Comparison of ENCODE assay signal across 23 mouse cellular contexts in genomic region chr10:87948192-87948591, GRCm38 (mm10).
DNase-seq lines count a peak whose midpoint lies in the region; ATAC-seq and TF ChIP-seq lines count a peak whose summit lies in the region.
"Had no signal": no experiment of that assay in that cellular context is flagged by ENCODE, and none has a peak within 500 bp of the region (broad histone marks: within the 10 kb centered on the region; RNA-seq: fewer than 3 reads in every experiment).

No protein-coding gene starts in this region.

- TF ChIP-seq CTCF in thymus, adult 2 months (IDR thresholded peaks at IDR 0.05; ENCODE audit: borderline replicate concordance, control insufficient read depth, extremely low read depth, insufficient read depth, low read length, poor library complexity), result no peak

- TF ChIP-seq POLR2A in thymus, adult 2 months (IDR thresholded peaks at IDR 0.05; ENCODE audit: control insufficient read depth, extremely low read depth, insufficient read depth, low read length, poor library complexity), result no peak

- H3K4me3 ChIP-seq in embryonic facial prominence, embryonic 14.5 days (ENCODE audit: low read depth, low read length), result no peak overlapping the region
- no peak overlapping the region for H3K4me3 ChIP-seq in embryonic facial prominence, embryonic 10.5 days
- no peak overlapping the region for H3K4me3 ChIP-seq in thymus, adult 2 months (ENCODE audit: control insufficient read depth, insufficient read depth, low read length)

- 71% methylated on average over 4 of the region's 4 CpGs for WGBS in embryonic facial prominence, embryonic 14.5 days
- WGBS in embryonic facial prominence, embryonic 10.5 days, result 78% methylated on average over 4 of the region's 4 CpGs
- WGBS in thymus, adult 2 months, result 95% methylated on average over 4 of the region's 4 CpGs

- no peaks in the 10 kb centered on the region for H3K9me3 ChIP-seq in embryonic facial prominence, embryonic 14.5 days (ENCODE audit: control insufficient read depth, low read length)
- no peaks in the 10 kb centered on the region for H3K9me3 ChIP-seq in embryonic facial prominence, embryonic 10.5 days
- H3K9me3 ChIP-seq: G1E had no signal

- DNase-seq in embryonic facial prominence, embryonic 14.5 days (ENCODE audit: low spot score), result peak; percentile 35
- DNase-seq in embryonic facial prominence, embryonic 10.5 days (ENCODE audit: low spot score), result no peak
- DNase-seq in Muller cell, postnatal 12 days (ENCODE audit: inconsistent ontology term), result peak; percentile 26
- peak; percentile 87 for DNase-seq in retina, embryonic 14.5 days (ENCODE audit: low spot score)
- DNase-seq in retina, postnatal 1 day, result peak; percentile 86
- no peak for DNase-seq in thymus, adult 2 months
- DNase-seq in spleen, postnatal 14 days (ENCODE audit: low spot score in 2 of 2), result no peak
- DNase-seq: adrenal gland, adult 2 months; adrenal gland, adult 8-10 months; adrenal gland, postnatal 10 days; adrenal gland, postnatal 14 days; adrenal gland, postnatal 25 days; adrenal gland, postnatal 36 days; B cell, adult 2 months; cerebellum, adult 11 months; cerebellum, adult 11-12 months; cerebellum, adult 18-20 months; cerebellum, adult 2 months had no signal

- no peaks in the 10 kb centered on the region for H3K36me3 ChIP-seq in embryonic facial prominence, embryonic 14.5 days (ENCODE audit: control insufficient read depth, insufficient read depth, low read length)
- H3K36me3 ChIP-seq in embryonic facial prominence, embryonic 10.5 days (replicated peaks), result no peaks in the 10 kb centered on the region
- no peaks in the 10 kb centered on the region for H3K36me3 ChIP-seq in thymus, adult 2 months (ENCODE audit: control insufficient read depth, insufficient read depth, low read length)
- H3K36me3 ChIP-seq: G1E had no signal

- H3K27ac ChIP-seq in embryonic facial prominence, embryonic 14.5 days (replicated peaks; ENCODE audit: low read depth, low read length), result no peak overlapping the region
- no peak overlapping the region for H3K27ac ChIP-seq in embryonic facial prominence, embryonic 10.5 days (replicated peaks)
- no peak overlapping the region for H3K27ac ChIP-seq in thymus, adult 2 months (ENCODE audit: control insufficient read depth, insufficient read depth, low read length)

- H3K4me1 ChIP-seq in embryonic facial prominence, embryonic 14.5 days (ENCODE audit: control insufficient read depth, insufficient read depth, low read length), result no peaks in the 10 kb centered on the region
- H3K4me1 ChIP-seq in embryonic facial prominence, embryonic 10.5 days, result no peaks in the 10 kb centered on the region
- no peaks in the 10 kb centered on the region for H3K4me1 ChIP-seq in thymus, adult 2 months (replicated peaks; ENCODE audit: control insufficient read depth, insufficient read depth, low read length)

- peak; percentile 67; the same call in 1 of the 2 replicates for ATAC-seq in embryonic facial prominence, embryonic 14.5 days (ENCODE audit: low read depth)
- no peak for ATAC-seq in CD4-positive, CD25-positive, alpha-beta regulatory T cell, adult 4 months
- ATAC-seq: activated CD4-positive, CD25-positive, alpha-beta regulatory T cell, adult 4 months; Patski had no signal

- H3K4me2 ChIP-seq in embryonic facial prominence, embryonic 14.5 days (ENCODE audit: low read depth, low read length), result no peak overlapping the region

- no peaks in the 10 kb centered on the region for H3K27me3 ChIP-seq in embryonic facial prominence, embryonic 14.5 days (replicated peaks; ENCODE audit: control insufficient read depth, insufficient read depth, low read length)
- no peaks in the 10 kb centered on the region for H3K27me3 ChIP-seq in embryonic facial prominence, embryonic 10.5 days (replicated peaks; ENCODE audit: low read depth, poor library complexity, severe bottlenecking)
- no peaks in the 10 kb centered on the region for H3K27me3 ChIP-seq in thymus, adult 2 months (ENCODE audit: control insufficient read depth, insufficient read depth, low read length)
- H3K27me3 ChIP-seq: CH12.LX, Patski had no signal

- H3K9ac ChIP-seq in embryonic facial prominence, embryonic 14.5 days (ENCODE audit: low read depth, low read length), result no peak overlapping the region

Comparison
In these comparisons a context has a peak if more than half of its experiments do, and no peak if none do; other contexts are left out.
1. DNase-seq: peak in embryonic facial prominence, embryonic 14.5 days (single experiment), Muller cell, postnatal 12 days (single experiment), retina, embryonic 14.5 days (single experiment) and retina, postnatal 1 day (single experiment); none in embryonic facial prominence, embryonic 10.5 days (single experiment), thymus, adult 2 months (single experiment) and spleen, postnatal 14 days (0 of 2).